In the genomic region with DNA sequence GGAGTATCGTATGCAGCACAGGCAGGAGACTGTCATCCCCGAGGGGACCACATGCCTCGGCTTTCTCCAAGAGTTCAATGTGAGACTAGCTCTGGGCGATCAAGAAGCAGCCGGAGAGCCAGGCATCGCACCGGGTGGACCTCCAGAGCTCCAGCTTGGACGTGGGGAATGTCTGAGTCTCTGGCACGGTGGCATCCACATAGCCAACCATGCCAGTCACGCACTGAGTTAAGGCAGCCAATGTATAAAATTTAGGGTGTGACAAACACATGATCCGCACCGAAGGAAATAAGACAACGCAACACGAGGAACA, we compare ENCODE assay signal across 15 mouse cellular contexts.
"Had no signal": no experiment of that assay in that cellular context is flagged by ENCODE, and none has a peak within 500 bp of the region (broad histone marks: within the 10 kb centered on the region; RNA-seq: fewer than 3 reads in every experiment).

No protein-coding gene starts in this region.

- H3K9me3 ChIP-seq: limb, embryonic 12.5 days; limb, embryonic 15.5 days; midbrain, embryonic 12.5 days; midbrain, embryonic 15.5 days; neural tube, embryonic 12.5 days; neural tube, embryonic 15.5 days had no signal

- H3K9ac ChIP-seq: limb, embryonic 12.5 days; limb, embryonic 15.5 days; liver, embryonic 14.5 days; liver, postnatal 0 days; midbrain, embryonic 12.5 days; midbrain, embryonic 15.5 days; neural tube, embryonic 12.5 days; neural tube, embryonic 15.5 days had no signal

- H3K36me3 ChIP-seq: limb, embryonic 12.5 days; limb, embryonic 15.5 days; midbrain, embryonic 12.5 days; midbrain, embryonic 15.5 days; neural tube, embryonic 12.5 days; neural tube, embryonic 15.5 days had no signal

- ATAC-seq: intestine, embryonic 16.5 days; liver, postnatal 0 days; midbrain, embryonic 15.5 days had no signal

- H3K27ac ChIP-seq: layer of hippocampus, adult 2 months; limb, embryonic 12.5 days; limb, embryonic 15.5 days; liver, embryonic 14.5 days; macrophage; midbrain, embryonic 12.5 days; midbrain, embryonic 15.5 days; neural tube, embryonic 12.5 days; neural tube, embryonic 15.5 days; stomach, postnatal 0 days had no signal

- H3K27me3 ChIP-seq: limb, embryonic 12.5 days; limb, embryonic 15.5 days; midbrain, embryonic 12.5 days; midbrain, embryonic 15.5 days; neural tube, embryonic 12.5 days; neural tube, embryonic 15.5 days had no signal

- DNase-seq: layer of hippocampus, adult 9-11 months; liver, postnatal 0 days; thymus, postnatal 36 days had no signal

- H3K4me3 ChIP-seq: layer of hippocampus, adult 2 months; limb, embryonic 12.5 days; limb, embryonic 15.5 days; midbrain, embryonic 12.5 days; midbrain, embryonic 15.5 days; neural tube, embryonic 12.5 days; neural tube, embryonic 15.5 days had no signal

- H3K4me2 ChIP-seq: limb, embryonic 12.5 days; limb, embryonic 15.5 days; liver, embryonic 11.5 days; midbrain, embryonic 12.5 days; midbrain, embryonic 15.5 days; neural tube, embryonic 12.5 days; neural tube, embryonic 15.5 days had no signal
